Mouse (Mus musculus): ENCODE data around the gene Espl1.

Gene Espl1

DNA sequence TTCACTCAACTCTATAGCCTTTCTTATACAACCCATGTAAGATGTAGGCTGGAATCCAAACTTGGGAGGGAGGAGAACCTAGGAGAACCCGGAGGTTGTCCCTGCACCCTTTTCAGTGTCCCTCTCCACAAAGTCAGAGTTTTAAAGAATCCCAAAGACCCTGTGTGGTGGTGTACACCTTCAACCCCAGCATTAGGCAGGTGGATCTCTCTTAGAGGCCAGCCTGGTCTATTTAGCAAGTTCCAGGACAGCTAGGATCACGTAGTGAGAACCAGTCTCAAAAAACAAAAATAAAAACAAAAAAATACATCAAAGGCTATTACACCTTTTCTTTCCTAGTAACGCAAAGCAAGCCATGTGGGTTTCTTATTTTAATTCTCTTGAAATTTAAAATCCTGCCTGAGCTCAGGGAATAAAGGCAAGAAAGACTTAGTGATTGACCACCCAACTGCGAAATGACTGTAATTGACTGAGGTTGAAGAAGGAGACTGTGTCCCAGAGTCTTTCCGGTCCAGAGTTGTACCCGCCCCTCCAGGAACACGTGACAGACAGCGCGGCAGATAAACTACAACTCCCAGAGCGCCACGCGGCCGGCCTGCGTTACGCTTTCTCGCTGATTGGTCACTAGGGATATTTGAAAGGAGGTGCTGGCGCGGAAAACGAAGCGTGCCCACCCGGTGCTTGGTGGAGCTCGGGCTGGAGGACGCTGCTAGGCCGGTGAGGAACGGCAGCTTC is at the start of gene Espl1:
Gene Espl1, plus strand, starts transcription at position 634 of the 735 bp plus-strand sequence.
- peak; percentile 96 for DNase-seq

DNA sequence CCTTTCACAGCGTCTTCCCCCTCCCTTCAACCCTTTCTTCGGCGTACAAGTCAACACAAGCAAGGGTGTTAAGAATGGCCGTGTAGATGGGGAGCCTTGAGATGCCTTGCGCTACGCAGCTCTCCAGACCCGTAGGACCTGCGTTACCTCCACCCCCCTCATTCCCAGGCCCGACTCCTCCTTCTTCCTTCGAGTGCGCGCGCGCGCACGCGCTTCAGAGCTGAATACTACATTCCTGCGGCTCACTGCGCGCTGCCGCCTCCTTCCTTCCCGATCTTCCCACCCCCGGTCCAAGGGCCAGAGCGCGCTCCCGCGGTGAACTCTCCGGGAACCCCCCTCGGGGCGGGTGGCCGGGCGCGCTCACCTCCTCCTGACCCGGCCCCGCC is 49.2 kb upstream of the Espl1 start:
- DNase-seq = peak; percentile 71

- DNase-seq = peak; percentile 48
These were observed 48.6 kb upstream of the Espl1 start for GRCm38 (mm10) chr15:102247252-102248130.

DNA sequence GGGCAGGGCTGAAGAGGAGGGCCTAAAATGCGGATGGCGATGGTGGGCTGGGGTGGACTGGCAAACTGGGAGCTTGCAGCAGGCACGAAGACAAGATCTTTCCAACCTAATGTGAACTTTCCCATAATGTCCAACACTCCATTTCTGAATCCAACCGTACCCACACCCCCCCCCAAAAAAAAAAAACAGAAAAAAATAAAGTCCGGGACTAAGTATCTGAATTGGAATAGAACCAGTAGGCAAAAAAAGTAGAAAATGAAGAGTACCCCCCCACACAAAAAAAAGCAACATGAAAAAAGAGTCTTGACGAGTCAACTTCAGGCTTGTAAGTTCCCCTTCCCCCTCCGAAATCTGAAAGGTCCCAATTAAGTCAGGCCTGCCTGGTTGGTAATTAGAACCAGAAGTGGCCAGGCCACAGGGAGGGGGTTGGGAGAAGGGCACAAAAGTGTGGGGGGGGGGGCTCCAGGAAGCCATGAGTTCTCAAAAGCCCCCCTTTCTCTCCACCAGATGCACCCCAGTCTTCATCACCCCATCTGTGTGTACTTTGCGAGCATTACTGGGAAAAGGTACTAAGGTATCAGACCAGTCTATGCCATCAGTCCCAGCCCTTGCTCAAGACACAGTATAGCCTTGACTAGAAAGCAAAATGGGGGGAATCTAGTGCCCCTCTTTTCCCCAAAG is 47.8 kb upstream of the Espl1 start:
- DNase-seq = no peak

- no peak for DNase-seq
These were observed 47.3 kb upstream of the Espl1 start for GRCm38 (mm10) chr15:102248812-102249191.

DNA sequence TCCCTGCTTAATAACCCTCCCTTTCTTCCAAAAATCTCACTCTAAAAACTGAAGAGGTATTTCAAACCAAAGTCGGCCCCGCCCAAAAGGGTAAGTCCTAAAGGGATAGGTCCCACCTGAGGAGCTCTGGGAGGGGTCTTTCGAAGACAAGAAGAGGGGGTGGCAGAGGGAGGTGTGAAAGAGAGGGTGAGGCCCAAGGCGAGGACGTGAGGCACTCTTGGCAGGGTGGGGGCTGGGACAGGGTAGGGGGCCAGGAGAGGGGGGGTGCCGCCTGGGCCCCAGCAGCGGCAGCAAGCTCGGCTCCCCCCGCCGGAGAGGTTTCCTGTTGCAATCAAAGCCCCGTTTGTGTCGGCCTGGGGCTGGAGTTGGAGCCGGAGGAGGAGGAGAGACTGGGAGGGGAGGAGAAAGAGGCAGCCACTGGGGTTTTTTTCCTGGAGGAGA is 46.8 kb upstream of the Espl1 start:
- no peak for DNase-seq

DNA sequence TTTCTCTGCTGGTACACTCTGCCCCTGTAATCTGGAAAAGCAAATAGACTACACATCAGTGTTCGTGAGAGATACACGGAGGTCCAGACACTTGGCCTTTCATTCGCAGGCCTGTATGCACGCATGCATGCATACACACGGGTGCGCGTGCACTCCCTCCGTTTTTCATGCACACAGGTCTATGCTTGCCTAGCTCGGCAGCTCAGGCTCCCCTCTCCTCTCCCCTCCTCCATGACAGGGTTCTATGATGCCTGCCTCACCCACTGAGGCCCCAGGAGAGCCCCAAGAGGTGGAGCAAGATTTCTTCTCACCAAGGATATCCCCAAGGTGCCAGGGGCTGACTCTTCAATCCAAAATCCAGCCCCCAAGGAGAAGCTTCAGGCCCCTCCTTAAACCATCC is 46.1 kb upstream of the Espl1 start:
- DNase-seq = no peak

DNA sequence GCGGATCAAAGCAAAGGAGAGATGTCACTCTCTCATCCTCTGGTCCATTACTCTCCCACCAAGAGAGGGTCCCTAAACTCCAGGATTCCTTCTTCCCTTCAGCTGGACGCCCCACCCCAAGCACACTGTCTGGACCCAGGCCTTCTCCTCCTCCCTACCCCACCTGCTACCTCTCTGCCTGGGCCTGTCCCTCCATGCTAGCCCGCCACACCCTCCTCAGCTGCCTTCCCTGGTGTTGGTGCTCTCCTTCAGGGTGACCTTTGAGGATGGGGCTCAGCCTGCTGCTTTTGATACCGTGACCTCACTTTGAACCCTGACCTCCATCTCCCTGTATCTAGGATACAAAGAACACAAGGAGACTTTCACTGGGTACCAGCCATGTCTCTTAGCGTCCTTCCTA is 45.5 kb upstream of the Espl1 start:
- no peak for DNase-seq

DNA sequence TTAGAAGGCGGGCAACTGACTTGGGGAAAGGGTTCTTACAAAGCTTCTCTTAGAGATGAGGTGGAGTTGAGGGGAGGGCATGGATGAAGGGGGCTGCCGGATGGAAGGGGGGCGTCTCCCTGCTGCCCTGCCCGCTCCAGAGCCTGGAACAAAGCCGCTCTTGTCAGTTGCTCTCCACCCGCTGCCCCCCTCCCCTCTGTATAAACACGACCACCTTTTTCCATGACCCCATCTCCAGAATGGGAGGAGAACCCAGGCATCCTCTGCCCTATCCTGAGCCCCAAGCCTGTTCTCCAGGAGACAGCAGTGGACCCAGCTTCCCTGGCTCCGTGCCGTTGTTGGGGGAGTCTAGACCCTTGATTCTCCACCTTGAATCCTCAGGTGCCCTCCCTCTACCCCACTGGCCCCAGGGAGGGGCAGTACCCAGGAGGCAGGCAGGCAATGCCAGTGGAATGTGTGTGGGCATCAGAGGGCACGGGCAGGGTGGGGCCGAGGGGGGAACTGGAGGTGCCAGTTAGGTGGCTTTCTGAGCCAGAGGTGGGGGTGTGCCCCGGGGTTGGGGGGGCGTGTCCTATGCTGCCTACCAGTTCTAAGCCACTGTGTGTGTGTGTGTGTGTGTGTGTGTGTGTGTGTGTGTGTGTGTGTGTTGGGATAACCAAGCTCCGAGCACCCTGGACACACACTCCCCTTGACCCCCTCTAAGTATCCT is 40.4 kb upstream of the Espl1 start:
- DNase-seq = no peak

- DNase-seq = no peak
These were observed 39.5 kb upstream of the Espl1 start for GRCm38 (mm10) chr15:102256431-102257201.

DNA sequence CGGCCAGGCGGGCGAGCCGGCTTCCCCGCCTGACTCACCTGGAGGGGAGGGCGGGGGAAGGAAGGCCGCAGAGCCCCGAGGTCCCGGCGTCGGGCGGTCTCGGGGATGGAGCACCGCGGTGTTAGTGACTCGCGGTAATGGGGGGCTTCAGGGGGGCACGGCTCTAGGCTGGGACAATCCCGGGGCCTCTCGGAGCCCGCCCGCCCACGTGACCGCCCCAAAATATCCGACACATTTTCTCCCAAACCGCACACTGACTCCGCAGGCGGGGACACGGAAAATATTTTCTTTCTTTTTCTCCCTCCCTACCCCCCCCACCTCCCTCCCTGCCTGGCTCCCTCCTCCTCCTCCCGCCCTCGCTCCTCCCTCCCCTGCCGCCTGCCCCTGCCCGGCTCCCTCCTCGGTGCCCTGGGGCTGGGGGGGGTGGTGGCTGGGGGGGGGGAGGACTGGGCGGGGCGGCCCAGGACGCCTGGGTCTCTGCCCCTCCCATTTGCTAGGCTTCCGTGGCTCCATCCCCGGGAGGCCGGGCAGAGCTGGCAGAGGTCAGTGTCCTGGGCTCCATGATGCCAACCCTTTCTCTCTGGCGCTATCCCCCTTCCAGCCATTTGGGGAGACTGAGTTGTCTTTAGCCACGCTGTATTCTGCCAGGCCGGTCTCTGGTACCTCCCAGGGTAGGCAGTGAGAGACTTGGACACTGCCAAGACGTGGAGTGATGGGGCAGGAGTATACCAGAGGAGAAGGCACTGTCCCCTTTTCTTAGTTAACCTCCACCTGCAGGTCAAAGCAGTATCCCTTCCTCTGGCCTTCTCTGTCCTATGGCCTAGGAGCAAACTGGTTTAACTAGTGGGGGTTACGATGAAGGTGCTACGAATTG is 38.6 kb upstream of the Espl1 start, which contains the start of gene Rarg:
Gene Rarg, minus strand, starts transcription at position 316 of the 874 bp plus-strand sequence.
- no peak for DNase-seq

DNA sequence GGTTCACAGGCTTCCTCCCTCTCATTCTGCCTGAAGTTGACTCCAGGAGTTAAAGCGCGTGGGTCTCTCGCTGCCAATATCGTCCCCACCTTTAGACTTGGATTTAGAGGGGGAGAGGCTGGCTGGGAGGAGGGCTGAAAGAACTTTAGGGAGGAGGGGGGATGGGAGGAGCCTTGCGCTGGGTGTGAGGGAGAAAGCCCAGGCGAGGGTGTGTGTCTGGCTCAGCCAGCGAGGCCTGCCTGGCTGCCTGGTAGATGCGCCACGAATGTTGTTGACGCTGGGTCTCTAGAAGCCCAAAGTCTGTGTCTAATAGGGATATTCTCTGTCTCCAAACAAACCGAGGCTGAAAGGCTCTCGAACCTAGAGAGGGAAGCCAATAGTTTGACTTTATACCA is 38.0 kb upstream of the Espl1 start:
- no peak for DNase-seq

- DNase-seq = no peak
These were observed 37.3 kb upstream of the Espl1 start for GRCm38 (mm10) chr15:102258581-102259253.

DNA sequence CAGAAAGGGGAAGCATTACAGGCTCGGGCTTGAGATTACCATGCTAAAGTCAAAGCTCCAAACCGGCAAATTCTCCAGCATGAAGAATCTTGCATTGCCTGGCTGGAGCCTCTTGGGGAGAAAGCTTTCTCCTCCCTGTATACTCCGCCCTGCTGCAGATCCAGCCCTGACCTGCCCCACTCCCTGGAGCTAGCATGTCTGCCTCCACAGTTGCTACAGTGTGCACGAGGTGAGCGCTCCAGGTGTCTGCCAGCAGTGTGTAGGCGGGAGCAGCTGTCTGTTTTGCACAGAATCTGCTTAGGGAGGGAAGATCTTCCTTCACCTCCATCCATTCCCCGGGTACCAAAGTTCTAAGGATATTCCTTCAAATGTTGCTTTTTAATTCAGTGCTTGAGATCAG is 33.5 kb upstream of the Espl1 start:
- no peak for DNase-seq

- DNase-seq = no peak
These were observed 33.0 kb upstream of the Espl1 start for GRCm38 (mm10) chr15:102263037-102263436.

DNA sequence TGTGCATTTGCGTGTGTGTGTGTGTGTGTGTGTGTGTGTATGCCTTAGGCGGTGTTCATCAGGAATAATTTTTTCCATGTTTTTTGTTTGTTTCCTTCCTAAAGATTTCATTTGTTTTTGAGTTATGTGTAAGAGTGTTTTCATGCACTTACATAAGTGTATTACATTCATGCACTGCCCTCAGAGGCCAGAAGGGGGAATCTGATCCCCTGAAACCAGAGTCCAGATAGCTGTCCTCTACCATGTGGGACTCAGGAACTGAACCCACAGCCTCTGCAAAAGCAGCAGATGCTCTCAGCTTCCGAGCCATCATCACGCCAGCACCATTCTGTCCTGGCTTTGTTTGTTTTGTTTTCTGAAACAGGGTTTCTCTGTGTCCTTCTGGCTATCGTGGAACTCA is 30.5 kb upstream of the Espl1 start:
- no peak for DNase-seq

- DNase-seq = no peak
These were observed 25.6 kb upstream of the Espl1 start, which contains the start of gene Gm9918 for GRCm38 (mm10) chr15:102270274-102270960. Gene Gm9918, plus strand, starts transcription at chr15:102270563.

DNA sequence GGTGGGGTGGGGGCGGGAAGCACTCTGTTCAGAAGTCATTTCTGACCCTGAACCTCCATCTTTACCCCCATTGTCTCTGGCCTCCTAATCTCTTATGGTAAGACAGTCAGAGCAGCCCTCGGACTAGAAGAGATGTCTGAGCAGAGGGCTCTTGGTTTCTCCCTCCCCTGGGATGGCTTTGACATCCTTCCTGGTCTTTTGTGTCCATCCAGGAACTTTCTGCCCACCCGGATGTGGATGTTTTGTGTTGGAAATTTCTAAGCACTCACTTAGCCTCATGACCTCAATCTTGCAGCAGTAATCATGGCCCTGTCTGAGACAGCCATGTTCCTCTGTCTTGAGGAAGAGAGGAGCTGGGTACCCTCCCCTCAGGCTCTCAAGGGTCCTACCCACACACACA is 24.6 kb upstream of the Espl1 start:
- no peak for DNase-seq

- DNase-seq = no peak
These were observed 21.9 kb upstream of the Espl1 start for GRCm38 (mm10) chr15:102273982-102274716.
